Mouse (Mus musculus) cerebellum, adult 2 months (tissue): Measurements from ENCODE around the gene Kctd15. TPM values are rescaled to one million over a fixed set of nuclear protein-coding genes. Genes with fewer than 3 reads are reported as not detected.
A peak's percentile ranks its signal among the peaks of the same experiment; 100 is the strongest.

Experiments used
- DNase-seq, 2 experiments: peaks; one replicate each; pipeline ENCODE4 v3.0.0; 2021
- H3K27ac ChIP-seq: fragments of 200-500 bp; 2 replicates; pipeline ENCODE4 v1.5.1; 2012; ENCODE audit warnings: low read length, control low read depth, inconsistent platforms; ENCODE audit not compliant: insufficient read depth
- H3K27me3 ChIP-seq: fragments of 200-500 bp; 2 replicates; pipeline ENCODE4 v1.6.1; 2012; ENCODE audit warnings: inconsistent platforms, mild to moderate bottlenecking, low read length, moderate library complexity; ENCODE audit not compliant: control insufficient read depth, insufficient read depth
- H3K4me1 ChIP-seq: fragments of 200-500 bp; 2 replicates; pipeline ENCODE4 v1.6.1; 2011; ENCODE audit warnings: low read length; ENCODE audit not compliant: control insufficient read depth, insufficient read depth
- H3K4me3 ChIP-seq: fragments of 200-500 bp; replicated peaks from 2 replicates; pipeline ENCODE3; 2011; ENCODE audit warnings: mild to moderate bottlenecking, low read depth, low read length, control low read depth; ENCODE audit not compliant: insufficient read depth
- CTCF ChIP-seq: fragments of 200-500 bp; IDR thresholded peaks from 2 replicates; pipeline ENCODE4 v1.5.1; 2011; ENCODE audit warnings: low read depth, mild to moderate bottlenecking, control low read depth, low read length, moderate library complexity, borderline replicate concordance; ENCODE audit not compliant: insufficient read depth
- POLR2A ChIP-seq: fragments of 200-500 bp; IDR thresholded peaks from 2 replicates; pipeline ENCODE4 v1.6.1; 2011; ENCODE audit warnings: low read length, control low read depth, borderline replicate concordance; ENCODE audit not compliant: insufficient read depth
- WGBS: fragments of 180-500 bp; shearing (Covaris S2); methylation state at CpG from one replicate; pipeline ENCODE4 v1.1.7; 2018; 5-methylcytosine and 5-hydroxymethylcytosine counted together
- polyA plus RNA-seq: library from polyadenylated mRNA; depleted of rRNA; stranded (reverse); fragments of >200 nt; gene quantifications from 2 replicates; pipeline ENCODE4 v1.2.3, GENCODE M21; 2012; rRNA removed

The Kctd15 gene
- polyA plus RNA-seq = 16.5 and 17.5 TPM in 2 replicates

DNA sequence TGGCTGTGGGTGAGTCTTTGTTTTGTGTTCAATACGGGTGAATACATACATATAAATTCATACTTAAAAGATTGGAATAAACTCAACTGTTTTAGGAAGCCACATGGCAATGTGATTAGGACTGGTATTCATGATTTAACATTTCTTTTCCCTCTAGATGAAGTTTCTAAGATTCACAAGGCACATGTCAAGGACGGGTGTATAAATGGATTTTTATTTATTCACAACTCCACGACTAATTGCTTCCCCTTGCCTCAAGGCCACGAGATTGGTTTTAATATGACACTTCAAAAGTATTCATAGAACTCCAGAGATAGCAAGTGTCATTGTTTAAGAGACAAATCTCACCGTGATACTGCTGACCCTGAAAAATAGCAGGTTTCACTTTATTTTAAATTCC, at the start of gene Kctd15:
Gene Kctd15, minus strand, starts transcription at position 101 of the 400 bp plus-strand sequence.
- Histone ChIP-seq H3K4me1 (no peaks in the 10 kb centered on the region), H3K27ac (no peak within 1 kb of the TSS), H3K27me3 (no peaks in the 10 kb centered on the region), H3K4me3 (peak within 1 kb of the TSS; percentile 93)
- no peak for DNase-seq
- no peak for TF ChIP-seq POLR2A
- TF ChIP-seq CTCF = no peak
- 79% methylated on average over 5 of the region's 5 CpGs for WGBS

DNA sequence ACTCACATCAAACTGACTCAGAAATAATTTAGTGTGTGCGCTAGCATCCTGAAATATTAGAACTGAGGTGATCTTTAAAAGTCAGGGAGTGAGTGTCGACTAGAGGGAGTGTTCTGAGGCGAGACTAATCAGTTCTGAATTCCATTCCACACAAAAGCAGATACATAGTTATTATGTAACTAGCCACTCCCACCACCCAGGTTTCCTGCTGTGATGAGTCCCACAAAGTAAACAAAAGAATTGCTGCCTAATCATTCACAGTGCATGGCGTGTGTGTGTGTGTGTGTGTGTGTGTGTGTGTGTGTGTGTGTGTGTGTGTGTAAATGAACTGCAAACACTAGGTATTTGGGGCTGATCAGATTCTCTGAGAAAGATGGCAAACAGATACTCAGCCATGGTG, 47.9 kb upstream of the Kctd15 start:
- no peak for TF ChIP-seq CTCF
- TF ChIP-seq POLR2A = no peak
- Histone ChIP-seq H3K4me3 (no peak overlapping the region), H3K27ac (no peak overlapping the region), H3K27me3 (no peaks in the 10 kb centered on the region), H3K4me1 (no peaks in the 10 kb centered on the region)
- 57% methylated on average over 4 of the region's 4 CpGs for WGBS
- no peak for DNase-seq

DNA sequence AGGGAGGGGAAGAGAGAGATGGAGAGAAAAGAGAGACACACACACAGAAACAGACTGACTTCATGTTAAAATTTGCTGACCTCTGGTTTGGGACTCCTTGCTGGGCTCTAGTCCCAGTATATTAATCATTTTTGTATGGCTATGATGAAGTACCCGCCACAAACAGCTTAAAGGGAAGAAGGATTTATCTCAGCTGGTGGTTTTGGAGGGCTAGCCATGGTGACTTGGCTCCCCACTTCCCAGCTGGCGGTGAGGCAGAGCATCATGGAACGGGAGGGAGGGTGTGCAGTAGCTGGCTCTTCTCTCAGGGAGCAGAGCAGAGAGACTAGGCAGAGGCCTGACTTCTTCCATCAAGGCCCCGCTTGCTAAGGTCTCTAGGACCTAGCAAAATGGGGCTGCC, 46.9 kb upstream of the Kctd15 start:
- Histone ChIP-seq H3K4me1 (no peaks in the 10 kb centered on the region), H3K27me3 (no peaks in the 10 kb centered on the region), H3K27ac (no peak overlapping the region), H3K4me3 (no peak overlapping the region)
- TF ChIP-seq POLR2A = no peak
- no peak for TF ChIP-seq CTCF
- DNase-seq = no peak
- WGBS = 49% methylated on average over 4 of the region's 4 CpGs

DNA sequence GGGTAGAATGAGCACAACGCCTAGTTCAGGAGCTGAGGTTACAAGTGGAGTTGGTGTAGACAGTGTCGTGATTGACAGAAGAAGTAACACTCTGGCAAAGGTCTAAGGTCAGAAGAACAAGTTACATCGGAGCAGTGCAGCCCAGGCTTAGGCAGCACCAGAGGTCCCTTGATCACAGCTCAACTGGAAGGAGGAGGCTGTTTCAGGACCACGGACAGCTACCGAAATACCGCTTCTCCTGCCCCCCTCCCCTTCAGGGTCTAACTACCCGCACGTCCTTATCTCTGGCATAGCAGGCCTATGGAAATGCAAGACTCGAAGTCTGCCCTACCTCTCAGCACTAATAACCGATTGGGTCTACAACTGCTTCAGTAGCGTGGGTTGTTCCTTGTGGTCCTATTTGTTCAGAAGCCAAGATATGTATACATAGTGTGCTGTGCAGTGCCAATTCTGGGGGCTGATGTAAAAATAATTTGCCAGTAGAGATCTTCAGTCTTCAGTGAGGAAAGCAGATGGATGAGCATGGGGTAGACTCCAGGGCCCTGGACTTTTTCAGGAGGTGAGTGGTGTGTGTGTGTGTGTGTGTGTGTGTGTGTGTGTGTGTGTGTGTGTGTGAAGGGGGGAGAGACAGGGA, 46.3 kb upstream of the Kctd15 start:
- TF ChIP-seq CTCF (no peak), POLR2A (no peak)
- DNase-seq = no peak
- Histone ChIP-seq H3K27ac (no peak overlapping the region), H3K4me3 (no peak overlapping the region), H3K27me3 (no peaks in the 10 kb centered on the region), H3K4me1 (no peaks in the 10 kb centered on the region)
- 43% methylated on average over 11 of the region's 11 CpGs for WGBS

DNA sequence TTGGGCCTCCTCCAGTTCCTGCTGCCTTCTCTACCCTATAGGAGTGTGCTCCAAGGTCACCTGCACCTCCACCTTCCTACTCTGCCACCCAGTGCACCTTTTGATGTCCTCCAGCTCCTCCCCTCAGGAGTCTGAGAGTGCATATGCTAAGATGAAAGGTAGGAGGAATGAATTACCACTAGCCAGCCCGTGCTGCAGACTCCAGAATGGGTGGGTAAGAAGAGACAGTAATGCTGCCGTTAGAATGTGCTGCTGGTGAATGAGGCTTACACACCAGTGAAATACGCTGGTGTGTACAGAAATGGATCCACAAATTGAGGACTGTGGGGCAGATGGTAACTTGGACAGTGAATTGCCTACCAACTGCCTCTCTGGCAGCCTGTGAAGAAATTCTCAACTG, 43.4 kb upstream of the Kctd15 start:
- H3K27me3 ChIP-seq = no peaks in the 10 kb centered on the region
- DNase-seq = no peak
- no peaks in the 10 kb centered on the region for H3K4me1 ChIP-seq
- 45% methylated on average over 3 of the region's 3 CpGs for WGBS
- no peak overlapping the region for H3K27ac ChIP-seq
- TF ChIP-seq POLR2A (no peak), CTCF (no peak)
- H3K4me3 ChIP-seq = no peak overlapping the region

DNA sequence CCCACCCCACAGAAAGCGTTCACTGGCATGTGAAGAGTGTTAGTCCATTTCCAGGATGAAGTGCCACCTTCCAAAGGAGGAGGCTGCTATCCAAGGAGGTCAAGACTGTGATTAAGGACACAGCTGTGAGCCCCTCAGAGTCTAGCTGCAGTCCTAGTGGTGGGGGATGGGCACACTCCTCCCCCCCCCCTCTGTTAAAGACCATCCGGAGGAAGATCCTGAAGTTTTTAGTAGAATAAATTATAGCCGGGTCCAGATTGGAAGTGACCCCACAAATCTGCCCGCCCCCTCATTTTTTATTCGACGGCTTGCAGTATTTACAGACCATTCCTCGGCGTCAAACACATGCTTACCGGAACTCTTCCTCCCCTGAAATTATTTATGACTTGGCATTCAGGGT, 41.7 kb upstream of the Kctd15 start:
- Histone ChIP-seq H3K27ac (no peak overlapping the region), H3K27me3 (no peaks in the 10 kb centered on the region), H3K4me1 (no peaks in the 10 kb centered on the region), H3K4me3 (no peak overlapping the region)
- WGBS = 71% methylated on average over 9 of the region's 9 CpGs
- no peak for DNase-seq
- no peak for TF ChIP-seq POLR2A
- TF ChIP-seq CTCF = no peak

DNA sequence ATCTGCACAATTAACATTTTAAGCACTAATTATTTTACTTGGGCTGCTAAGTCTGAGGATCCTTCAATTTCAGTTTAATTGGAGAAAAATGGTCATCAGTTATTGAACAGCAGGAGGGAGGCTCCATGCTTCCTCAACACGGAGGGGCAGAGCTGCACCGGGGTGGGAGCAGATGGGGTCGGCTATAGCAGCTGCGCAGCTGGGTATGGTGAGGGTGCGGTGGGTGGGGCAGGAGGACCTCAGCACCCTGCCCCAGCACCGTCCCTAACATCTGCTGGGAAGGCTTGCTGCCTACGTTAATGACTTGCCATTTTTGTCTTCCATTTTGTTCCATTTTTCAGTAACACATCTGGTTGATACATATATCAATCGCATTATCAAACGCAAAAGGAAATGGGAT, 39.6 kb upstream of the Kctd15 start:
- Histone ChIP-seq H3K27ac (no peak overlapping the region), H3K4me1 (no peaks in the 10 kb centered on the region), H3K4me3 (no peak overlapping the region), H3K27me3 (no peaks in the 10 kb centered on the region)
- TF ChIP-seq CTCF (no peak), POLR2A (no peak)
- WGBS = 56% methylated on average over 9 of the region's 9 CpGs
- no peak for DNase-seq

DNA sequence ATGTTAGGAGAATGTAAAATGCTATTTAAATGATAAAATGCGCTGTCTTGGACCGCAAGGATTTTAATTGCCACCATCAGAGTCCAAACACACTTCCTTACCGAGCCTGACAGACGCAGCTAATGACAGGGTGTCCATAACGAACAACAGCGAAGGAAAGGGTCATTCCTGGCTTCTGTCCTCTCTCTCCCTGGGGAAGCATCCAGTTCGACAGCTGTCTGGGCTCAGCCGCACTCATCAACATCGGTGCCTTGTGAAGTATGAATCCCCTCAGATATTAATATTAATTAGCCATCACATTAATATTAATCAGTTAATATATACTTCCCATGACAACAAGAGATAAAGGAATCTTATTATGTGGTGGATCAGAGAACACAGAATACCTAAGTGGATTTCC, 38.4 kb upstream of the Kctd15 start:
- H3K27me3 ChIP-seq = no peaks in the 10 kb centered on the region
- TF ChIP-seq POLR2A = no peak
- no peak for TF ChIP-seq CTCF
- no peak for DNase-seq
- H3K27ac ChIP-seq = no peak overlapping the region
- H3K4me1 ChIP-seq = no peaks in the 10 kb centered on the region
- 40% methylated on average over 9 of the region's 9 CpGs for WGBS
- H3K4me3 ChIP-seq = no peak overlapping the region
